Mouse (Mus musculus) thymus, adult 2 months (tissue): ENCODE measurements around the gene Ddx1. TPM values are rescaled to one million over a fixed set of nuclear protein-coding genes. Genes with fewer than 3 reads are reported as not detected.

Experiments
- DNase-seq: peaks from one replicate; pipeline ENCODE4 v3.0.0; 2021
- H3K27ac ChIP-seq: fragments of 200-500 bp; 2 replicates; pipeline ENCODE4 v1.5.1; 2012; ENCODE audit warnings: low read length, control low read depth; ENCODE audit not compliant: control insufficient read depth, insufficient read depth
- H3K27me3 ChIP-seq: fragments of 200-500 bp; 2 replicates; pipeline ENCODE4 v1.6.1; 2012; ENCODE audit warnings: mild to moderate bottlenecking, low read length, moderate library complexity, mixed read lengths; ENCODE audit not compliant: control insufficient read depth, insufficient read depth
- H3K36me3 ChIP-seq: fragments of 200-500 bp; 2 replicates; pipeline ENCODE4 v1.6.1; 2012; ENCODE audit warnings: mild to moderate bottlenecking, low read length, moderate library complexity; ENCODE audit not compliant: control insufficient read depth, insufficient read depth
- H3K4me1 ChIP-seq: fragments of 200-500 bp; replicated peaks from 2 replicates; pipeline ENCODE4 v1.6.1; 2012; ENCODE audit warnings: low read length; ENCODE audit not compliant: control insufficient read depth, insufficient read depth
- H3K4me3 ChIP-seq: fragments of 200-500 bp; 2 replicates; pipeline ENCODE4 v1.5.1; 2012; ENCODE audit warnings: mild to moderate bottlenecking, low read length, control low read depth, moderate library complexity; ENCODE audit not compliant: control insufficient read depth, insufficient read depth
- CTCF ChIP-seq: fragments of 200-500 bp; IDR thresholded peaks from 2 replicates; pipeline ENCODE4 v1.5.1; 2012; ENCODE audit warnings: mild to moderate bottlenecking, control low read depth, low read length, moderate library complexity, borderline replicate concordance; ENCODE audit not compliant: control insufficient read depth, poor library complexity, insufficient read depth; ENCODE audit errors: extremely low read depth
- POLR2A ChIP-seq: fragments of 200-500 bp; IDR thresholded peaks from 2 replicates; pipeline ENCODE4 v1.6.1; 2012; ENCODE audit warnings: mild to moderate bottlenecking, low read length, control low read depth, moderate library complexity; ENCODE audit not compliant: control insufficient read depth, poor library complexity, insufficient read depth; ENCODE audit errors: extremely low read depth
- WGBS: fragments of 180-500 bp; shearing (Covaris S2); methylation state at CpG from one replicate; pipeline ENCODE4 v1.1.7; 2018; 5-methylcytosine and 5-hydroxymethylcytosine counted together
- polyA plus RNA-seq: library from polyadenylated mRNA; depleted of rRNA; stranded (reverse); fragments of >200 nt; gene quantifications from 2 replicates; pipeline ENCODE4 v1.2.3, GENCODE M21; 2012; rRNA removed

The Ddx1 gene
- polyA plus RNA-seq, 1 experiment = 6.7 TPM

GRCm38 (mm10) chr12:13180332-13180714, 68.7 kb downstream of the Ddx1 start:
- no peak overlapping the region for H3K27ac ChIP-seq
- TF ChIP-seq CTCF (no peak), POLR2A (no peak)

GRCm38 (mm10) chr12:13177606-13178005, 71.4 kb downstream of the Ddx1 start:
- no peaks in the 10 kb centered on the region for H3K36me3 ChIP-seq
- H3K27me3 ChIP-seq = no peaks in the 10 kb centered on the region
- H3K4me3 ChIP-seq = no peak overlapping the region
- DNase-seq = no peak
- H3K27ac ChIP-seq = no peak overlapping the region
- TF ChIP-seq POLR2A (no peak), CTCF (no peak)
- H3K4me1 ChIP-seq = no peaks in the 10 kb centered on the region
- WGBS = 60% methylated on average over 6 of the region's 6 CpGs

More at GRCm38 (mm10) chr12:13180332-13180714, 68.7 kb downstream of the Ddx1 start:
- Histone ChIP-seq H3K27me3 (no peaks in the 10 kb centered on the region), H3K4me3 (no peak overlapping the region), H3K4me1 (no peaks in the 10 kb centered on the region), H3K36me3 (no peaks in the 10 kb centered on the region)
- no peak for DNase-seq

GRCm38 (mm10) chr12:13176927-13177326, 72.1 kb downstream of the Ddx1 start:
- no peak for TF ChIP-seq CTCF
- no peak for TF ChIP-seq POLR2A
- Histone ChIP-seq H3K4me1 (no peaks in the 10 kb centered on the region), H3K36me3 (no peaks in the 10 kb centered on the region), H3K27me3 (no peaks in the 10 kb centered on the region), H3K27ac (no peak overlapping the region), H3K4me3 (no peak overlapping the region)
- WGBS = 83% methylated on average over 3 of the region's 3 CpGs
- no peak for DNase-seq

- no peak for TF ChIP-seq POLR2A
- no peak for TF ChIP-seq CTCF
- no peak for DNase-seq
- H3K4me3 ChIP-seq = no peak overlapping the region
- H3K4me1 ChIP-seq = no peaks in the 10 kb centered on the region
- WGBS = 73% methylated on average over 2 of the region's 2 CpGs
- H3K36me3 ChIP-seq = no peaks in the 10 kb centered on the region
- H3K27ac ChIP-seq = no peak overlapping the region
- H3K27me3 ChIP-seq = no peaks in the 10 kb centered on the region
Measured at GRCm38 (mm10) chr12:13176136-13176535, 72.9 kb downstream of the Ddx1 start.

- Histone ChIP-seq H3K36me3 (no peaks in the 10 kb centered on the region), H3K4me1 (no peaks in the 10 kb centered on the region), H3K4me3 (no peak overlapping the region), H3K27me3 (no peaks in the 10 kb centered on the region), H3K27ac (no peak overlapping the region)
- TF ChIP-seq CTCF (no peak), POLR2A (no peak)
- 89% methylated on average over 6 of the region's 6 CpGs for WGBS
- DNase-seq = no peak
Measured at GRCm38 (mm10) chr12:13174022-13174421, 75.0 kb downstream of the Ddx1 start.

GRCm38 (mm10) chr12:13168073-13168472, 80.9 kb downstream of the Ddx1 start:
- Histone ChIP-seq H3K27ac (no peak overlapping the region), H3K27me3 (no peaks in the 10 kb centered on the region), H3K36me3 (no peaks in the 10 kb centered on the region), H3K4me3 (no peak overlapping the region), H3K4me1 (no peaks in the 10 kb centered on the region)
- no peak for DNase-seq
- TF ChIP-seq POLR2A (no peak), CTCF (no peak)
- WGBS = 89% methylated on average over 1 of the region's 1 CpGs

GRCm38 (mm10) chr12:13167116-13167515, 81.9 kb downstream of the Ddx1 start:
- no peak for DNase-seq
- TF ChIP-seq CTCF = no peak
- no peak for TF ChIP-seq POLR2A
- Histone ChIP-seq H3K36me3 (no peaks in the 10 kb centered on the region), H3K4me1 (no peaks in the 10 kb centered on the region), H3K27me3 (no peaks in the 10 kb centered on the region), H3K4me3 (no peak overlapping the region), H3K27ac (no peak overlapping the region)
- 90% methylated on average over 5 of the region's 5 CpGs for WGBS

Other genes with a start within 250 kb of the Ddx1 start
- 12.3 TPM in 2 replicates for gene Nbas, start 19.9 kb upstream of the Ddx1 start, polyA plus RNA-seq